Mouse (Mus musculus) urinary bladder, postnatal 4 days (tissue): ENCODE measurements around the gene Usp35.
A peak's percentile ranks its signal among the peaks of the same experiment; 100 is the strongest.

Experiments used
- DNase-seq, 2 experiments: peaks; one replicate each; pipeline ENCODE4 v3.0.0; 2021 to 2022; ENCODE audit warnings: low spot score in 2 of 2

Usp35 gene

GRCm38 (mm10) chr7:97314646-97315045 lies 17.2 kb downstream of the Usp35 start:
- DNase-seq = peak in 1 of 2 experiments; percentile 41

- DNase-seq = peak in 1 of 2 experiments; percentile 52
Measured at GRCm38 (mm10) chr7:97313364-97313995, 18.3 kb downstream of the Usp35 start.

- peak in 1 of 2 experiments; percentile 29 for DNase-seq
Measured at GRCm38 (mm10) chr7:97312856-97313255, 19.0 kb downstream of the Usp35 start.

GRCm38 (mm10) chr7:97312196-97312595 lies 19.6 kb downstream of the Usp35 start:
- peak in 1 of 2 experiments; percentile 57 for DNase-seq

DNA sequence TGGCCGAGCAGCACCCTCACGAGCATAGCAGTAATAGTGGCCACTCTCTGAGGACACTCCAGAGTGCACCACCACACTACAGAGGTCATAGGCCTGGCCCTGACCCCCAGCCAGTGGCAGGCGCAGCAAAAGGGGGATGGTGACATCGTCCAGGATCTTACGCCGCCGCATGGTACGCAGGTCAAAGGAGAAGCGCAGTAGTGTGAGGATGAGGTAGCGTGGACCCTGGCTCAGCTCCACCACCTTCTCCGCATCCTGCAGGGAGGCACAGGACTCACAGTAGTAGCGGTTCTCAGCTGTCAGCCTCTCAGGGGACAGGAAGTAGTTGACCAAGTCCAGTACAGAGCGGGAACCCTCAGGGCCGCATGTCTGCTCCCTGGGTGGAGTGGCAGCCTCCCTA lies 20.2 kb downstream of the Usp35 start:
- peak in 1 of 2 experiments; percentile 53 for DNase-seq

GRCm38 (mm10) chr7:97310341-97310635 lies 21.5 kb downstream of the Usp35 start:
- DNase-seq = peak in 1 of 2 experiments; percentile 53

DNA sequence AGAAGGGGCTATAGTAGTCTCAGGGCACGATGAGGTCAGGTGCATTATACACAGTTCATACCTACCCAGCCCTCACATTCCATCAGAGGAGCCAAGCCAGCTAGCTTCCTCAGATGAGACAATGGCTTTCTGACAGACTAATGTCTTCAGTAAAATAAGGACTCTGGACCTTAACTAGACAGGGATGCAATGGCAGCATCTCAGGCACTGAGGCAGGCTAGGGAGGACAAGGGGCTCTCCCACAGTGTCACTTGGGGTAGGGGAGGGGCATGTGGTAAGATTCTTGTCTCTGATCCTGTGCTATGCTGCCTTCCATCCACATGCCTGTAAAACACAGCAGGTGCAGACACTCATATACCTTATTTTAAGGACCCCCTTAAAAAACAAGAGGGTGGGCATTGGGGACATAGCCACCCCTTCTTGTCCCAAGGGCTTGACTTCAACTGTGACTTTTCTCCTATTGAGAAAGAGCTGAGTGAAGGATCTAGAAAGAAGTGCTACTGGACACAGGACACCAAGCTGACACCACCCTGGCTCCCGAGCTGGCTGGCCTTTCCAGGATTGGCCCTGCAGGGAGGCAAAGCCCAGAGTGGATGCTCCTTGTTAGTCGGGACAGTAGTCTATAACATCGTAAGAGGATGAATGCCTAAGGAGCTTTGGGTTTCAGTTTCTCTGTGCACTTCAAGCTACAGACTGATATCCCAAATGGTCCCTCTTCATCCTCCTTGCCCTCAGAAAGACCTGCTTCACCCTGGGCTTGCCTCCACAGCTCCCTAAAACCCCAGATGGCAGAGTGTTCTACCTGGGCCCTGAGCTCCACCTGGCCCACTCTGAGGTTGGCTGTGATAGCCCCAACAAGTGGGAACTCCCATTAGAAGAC lies 22.1 kb downstream of the Usp35 start:
- DNase-seq = peak; percentile 15 to 43

DNA sequence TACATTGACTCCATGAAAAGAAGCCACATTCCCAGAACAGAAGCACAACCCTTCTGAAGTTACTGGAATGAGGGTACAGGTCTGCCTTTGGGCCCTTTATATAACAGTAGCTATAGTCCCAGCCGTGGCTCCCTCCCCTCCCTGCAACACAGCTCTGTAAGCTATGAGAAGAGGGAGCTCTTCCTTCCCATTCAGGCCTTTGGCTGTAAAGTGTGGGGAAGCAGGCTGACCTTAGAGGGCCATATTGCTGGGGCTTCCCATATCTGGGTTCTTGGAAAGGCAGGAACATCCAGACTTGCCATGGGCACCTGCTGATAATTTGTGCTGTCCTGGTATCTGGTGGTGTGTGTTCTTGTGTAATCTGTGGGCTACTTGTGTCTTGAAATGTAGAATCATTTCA lies 24.3 kb downstream of the Usp35 start:
- peak; percentile 12 to 47 for DNase-seq

- peak in 1 of 2 experiments; percentile 53 for DNase-seq
Measured at GRCm38 (mm10) chr7:97306813-97307212, 25.0 kb downstream of the Usp35 start.

DNA sequence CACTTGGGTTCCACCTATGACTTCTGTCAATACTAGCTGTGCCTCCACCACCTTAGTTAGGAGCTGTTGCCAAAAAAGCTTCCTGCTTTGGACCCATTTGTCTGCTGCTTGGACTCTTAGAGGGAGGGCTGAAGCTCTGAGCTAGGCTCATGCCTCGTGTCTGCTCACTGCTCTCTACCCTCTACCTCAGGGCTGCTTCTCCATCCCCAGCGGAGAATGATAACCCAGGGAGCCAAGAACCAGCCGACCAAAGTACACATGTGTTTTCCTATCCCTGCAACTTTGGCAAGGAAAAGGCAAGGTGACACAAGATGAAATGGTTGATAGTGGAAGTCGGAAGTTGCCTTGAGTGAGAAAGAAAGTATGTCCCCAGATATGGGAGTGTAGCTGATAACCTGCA lies 26.6 kb downstream of the Usp35 start:
- DNase-seq = peak; percentile 9 to 46

- peak; percentile 14 to 43 for DNase-seq
Measured at GRCm38 (mm10) chr7:97304471-97304870, 27.3 kb downstream of the Usp35 start.

DNA sequence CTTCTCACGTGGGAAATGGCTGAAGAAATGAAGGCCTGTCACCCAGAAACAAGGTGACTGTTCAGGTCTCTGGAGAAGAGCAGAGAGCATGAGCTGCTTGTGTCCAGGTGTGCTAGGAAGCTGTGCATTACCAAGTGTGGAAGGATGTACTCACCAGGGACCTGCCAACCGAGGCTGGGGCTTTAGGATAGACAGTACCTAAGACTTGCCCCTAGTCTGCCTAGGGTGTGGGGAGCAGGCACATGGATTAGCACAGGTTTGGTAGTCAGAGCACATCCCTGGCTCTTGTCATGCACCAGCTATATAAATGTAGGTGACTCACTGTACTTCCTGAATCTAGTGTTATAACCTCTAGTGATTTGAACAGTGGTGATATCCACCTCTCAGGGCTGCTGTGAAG lies 28.2 kb downstream of the Usp35 start:
- DNase-seq = peak in 1 of 2 experiments; percentile 13

GRCm38 (mm10) chr7:97302876-97303275 lies 28.9 kb downstream of the Usp35 start:
- no peak for DNase-seq

DNA sequence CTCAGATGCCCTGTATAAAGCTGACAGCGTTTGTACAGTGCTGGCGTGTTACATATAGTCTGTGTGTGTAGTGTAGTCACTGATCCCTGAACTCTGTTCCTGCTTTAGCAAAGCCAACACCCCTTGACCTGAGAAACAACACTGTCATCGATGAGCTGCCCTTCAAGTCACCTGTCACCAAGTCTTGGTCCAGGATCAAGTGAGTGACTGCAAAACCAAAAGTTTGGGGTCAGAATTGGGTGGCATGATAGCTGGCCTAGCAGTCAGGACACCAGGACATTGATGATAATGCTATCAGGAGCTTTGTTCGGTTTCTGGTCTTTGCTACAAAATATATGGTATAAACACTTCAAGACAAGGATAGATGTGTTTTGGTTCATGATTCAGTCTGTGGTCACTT lies 29.6 kb downstream of the Usp35 start:
- DNase-seq = peak in 1 of 2 experiments; percentile 41

DNA sequence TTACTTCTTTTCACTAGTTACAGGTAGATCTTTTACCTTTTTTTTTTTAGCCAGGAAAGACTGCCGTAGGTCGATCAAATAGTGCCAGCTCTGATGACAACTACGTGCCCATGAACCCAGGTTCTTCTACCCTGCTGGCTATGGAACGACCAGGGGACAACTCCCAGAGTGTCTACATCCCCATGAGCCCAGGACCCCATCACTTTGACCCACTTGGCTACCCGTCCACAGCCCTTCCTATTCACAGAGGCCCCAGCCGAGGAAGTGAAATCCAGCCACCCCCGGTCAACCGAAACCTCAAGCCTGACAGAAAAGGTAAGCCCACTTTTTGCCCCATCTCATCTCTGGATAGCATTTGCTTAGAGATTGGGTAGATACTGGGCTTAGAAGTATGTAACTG lies 30.5 kb downstream of the Usp35 start:
- peak in 1 of 2 experiments; percentile 49 for DNase-seq

- peak in 1 of 2 experiments; percentile 41 for DNase-seq
Measured at GRCm38 (mm10) chr7:97300914-97301313, 30.9 kb downstream of the Usp35 start.

GRCm38 (mm10) chr7:97298943-97299342 lies 32.9 kb downstream of the Usp35 start:
- DNase-seq = peak in 1 of 2 experiments; percentile 54

DNA sequence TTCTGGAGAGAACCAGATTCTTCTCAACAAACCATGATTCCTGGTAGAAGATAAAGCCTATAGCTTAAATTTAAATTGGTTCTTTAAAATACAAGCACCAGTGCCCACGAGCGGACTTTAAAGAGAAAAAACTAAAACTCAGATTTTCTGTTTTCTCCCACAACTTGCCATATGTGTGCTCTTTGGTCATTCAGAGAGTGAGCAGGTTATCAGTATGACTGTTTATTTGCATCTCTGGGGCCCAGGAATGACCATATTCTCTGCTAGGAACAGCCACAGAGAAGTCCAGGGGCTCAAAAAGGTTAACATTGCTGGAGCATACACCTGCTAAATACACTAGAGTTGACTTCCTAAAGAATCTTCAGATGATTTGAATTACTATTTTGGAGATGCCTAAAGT lies 33.5 kb downstream of the Usp35 start:
- no peak for DNase-seq

DNA sequence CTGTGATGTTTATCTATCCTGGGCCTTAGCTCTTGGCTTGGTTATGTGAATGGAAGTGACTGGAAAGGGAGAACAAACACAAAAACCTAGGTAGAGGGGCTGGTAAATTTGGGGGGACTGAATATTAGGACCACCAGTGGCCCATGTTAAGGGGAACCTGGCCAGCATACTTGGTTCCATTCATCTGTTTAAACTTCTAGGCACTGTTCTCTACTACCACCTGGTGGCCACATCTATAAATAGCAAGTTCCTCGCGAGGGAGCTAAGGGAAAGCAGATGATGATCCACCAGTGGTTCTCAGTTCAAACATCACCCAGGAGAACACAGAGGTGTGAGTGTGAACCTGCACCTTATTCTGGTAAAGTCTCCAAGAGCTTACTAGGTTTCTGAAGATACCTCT lies 34.4 kb downstream of the Usp35 start:
- peak in 1 of 2 experiments; percentile 62 for DNase-seq

GRCm38 (mm10) chr7:97296986-97297385 lies 34.8 kb downstream of the Usp35 start:
- DNase-seq = no peak

DNA sequence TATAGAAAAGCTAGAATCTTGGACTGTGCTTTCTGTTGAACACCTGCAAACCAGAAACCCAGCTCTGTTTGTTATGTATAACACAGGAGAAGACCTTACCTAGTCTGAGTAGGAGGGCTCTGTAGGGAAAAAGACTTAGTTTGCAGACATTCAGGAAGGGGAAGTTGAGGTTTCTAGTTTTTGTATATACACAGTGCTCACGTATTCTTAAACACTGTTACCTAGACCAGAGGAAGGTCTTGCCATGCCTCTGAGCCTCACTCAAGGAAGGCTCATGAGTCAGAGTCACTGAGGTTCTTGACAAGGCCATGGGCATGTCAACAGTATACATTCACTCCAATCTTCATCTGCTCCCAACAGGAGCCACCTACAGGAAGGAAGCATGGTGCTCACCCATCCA lies 60.8 kb downstream of the Usp35 start:
- DNase-seq = no peak

DNA sequence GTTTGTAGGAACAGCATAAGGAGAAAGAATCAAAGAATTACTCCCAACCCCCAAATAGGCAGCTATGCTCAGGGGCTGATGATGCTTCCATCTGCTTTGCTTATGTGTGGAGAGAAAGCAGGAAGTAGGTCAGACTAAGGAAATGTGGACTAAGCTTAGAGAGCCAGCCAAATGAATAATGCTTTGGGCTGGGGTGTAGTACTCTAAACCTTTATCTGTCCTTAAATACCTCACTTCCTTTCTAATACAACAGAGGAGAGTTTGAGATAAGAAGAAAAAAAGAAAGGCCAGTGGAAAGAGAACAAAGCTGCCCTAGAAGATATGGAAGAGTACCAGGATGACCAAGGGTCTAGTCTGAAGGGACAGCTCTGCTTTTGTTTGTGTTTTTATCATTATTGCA lies 61.5 kb downstream of the Usp35 start:
- no peak for DNase-seq

- peak; percentile 48 to 61 for DNase-seq
Measured at GRCm38 (mm10) chr7:97262541-97262940, 69.3 kb downstream of the Usp35 start.
